Mouse (Mus musculus) liver, embryonic 14.5 days (tissue): ENCODE results near the gene Samd1. TPM values are rescaled to one million over a fixed set of nuclear protein-coding genes. Genes with fewer than 3 reads are reported as not detected.
A peak's percentile ranks its signal among the peaks of the same experiment; 100 is the strongest.

Experiments
- ATAC-seq: fragments of 200-750 bp; cut with Nextera tagmentation; 2 replicates; pipeline ENCODE4 v1.8.0; 2017; ENCODE audit warnings: moderate number of reproducible peaks, mild to moderate bottlenecking, moderate library complexity; ENCODE audit not compliant: insufficient read depth
- DNase-seq, 3 experiments: peaks; one replicate each; pipeline ENCODE4 v3.0.0-alpha.2; 2012 to 2013; ENCODE audit warnings: low read depth in 3 of 3, low spot score in 3 of 3
- H3K27ac ChIP-seq: fragments of 300-500 bp; sonication (generic); 2 replicates; pipeline ENCODE4 v1.5.1; 2014; ENCODE audit warnings: moderate library complexity, mild to moderate bottlenecking, control low read depth, inconsistent platforms
- H3K27me3 ChIP-seq: fragments of 300-500 bp; sonication (generic); 2 replicates; pipeline ENCODE4 v1.6.1; 2014; ENCODE audit warnings: mild to moderate bottlenecking, low read length, moderate library complexity; ENCODE audit not compliant: control insufficient read depth, insufficient read depth
- H3K36me3 ChIP-seq: fragments of 300-500 bp; sonication (generic); replicated peaks from 2 replicates; pipeline ENCODE4 v1.6.1; 2014; ENCODE audit warnings: low read depth; ENCODE audit not compliant: control insufficient read depth, insufficient read depth
- H3K4me1 ChIP-seq, 2 experiments: fragments of 200-500 bp in 1 of 2; fragments of 300-500 bp in 1 of 2; sonication (generic) in 1 of 2; replicated peaks; 2 replicates each; pipeline ENCODE4 v1.6.1; 2012 to 2014; ENCODE audit warnings: antibody characterized with exemption in 1 of 2, inconsistent platforms in 1 of 2, low read length in 1 of 2; ENCODE audit not compliant: control insufficient read depth in 2 of 2, insufficient read depth in 2 of 2
- H3K4me2 ChIP-seq: fragments of 300-500 bp; sonication (generic); 2 replicates; pipeline ENCODE4 v1.6.1; 2014; ENCODE audit warnings: low read depth, mild to moderate bottlenecking, control low read depth, moderate library complexity
- H3K4me3 ChIP-seq, 2 experiments: fragments of 200-500 bp in 1 of 2; fragments of 300-500 bp in 1 of 2; sonication (generic) in 1 of 2; 2 replicates each; pipeline ENCODE4 v1.5.1; 2012 to 2014; ENCODE audit warnings: low read depth in 2 of 2, low read length in 2 of 2, mild to moderate bottlenecking in 2 of 2, control low read depth in 1 of 2, inconsistent platforms in 1 of 2, moderate library complexity in 1 of 2; ENCODE audit not compliant: insufficient read depth in 1 of 2
- H3K9ac ChIP-seq: fragments of 300-500 bp; sonication (generic); replicated peaks from 2 replicates; pipeline ENCODE4 v1.6.1; 2014; ENCODE audit warnings: mild to moderate bottlenecking, control low read depth, moderate library complexity
- H3K9me3 ChIP-seq: fragments of 300-500 bp; sonication (generic); 2 replicates; pipeline ENCODE4 v1.6.1; 2016; ENCODE audit warnings: low read length, mixed read lengths; ENCODE audit not compliant: control insufficient read depth
- CTCF ChIP-seq: IDR thresholded peaks from 2 replicates; pipeline ENCODE4 v1.5.1; 2016; ENCODE audit warnings: antibody characterized with exemption, low read depth, control low read depth
- EP300 ChIP-seq: IDR thresholded peaks from 2 replicates; pipeline ENCODE4 v1.6.1; 2016; ENCODE audit warnings: antibody characterized with exemption, low read depth
- WGBS: fragments of 180-500 bp; shearing (Covaris S2); extraction: QIAGEN DNeasy Blood & Tissue Kit; methylation state at CpG from one replicate; pipeline ENCODE4 v1.1.7; 2014; ENCODE audit not compliant: insufficient replicate concordance; 5-methylcytosine and 5-hydroxymethylcytosine counted together
- polyA plus RNA-seq, 2 experiments: library from polyadenylated mRNA; depleted of rRNA in 1 of 2; stranded (reverse) in 1 of 2; unstranded in 1 of 2; fragments of >200 nt; fragmentation: Nextera tagmentation in 1 of 2; extraction: Ambion mirVana in 1 of 2; gene quantifications; 2 replicates each; pipeline versions ENCODE4 v1.2.1 to v1.2.3; 2012 to 2014

Samd1 gene
- polyA plus RNA-seq, 2 experiments = 9.3 to 34.5 TPM

- H3K4me2 ChIP-seq = peak overlapping the region; percentile 31
Measured at GRCm38 (mm10) chr8:83992488-83992887, 5.0 kb upstream of the Samd1 start.

GRCm38 (mm10) chr8:83994030-83994429, 3.4 kb upstream of the Samd1 start:
- Histone ChIP-seq H3K9ac (no peak overlapping the region), H3K27me3 (no peaks in the 10 kb centered on the region), H3K27ac (no peak overlapping the region), H3K4me2 (no peak overlapping the region), H3K9me3 (no peaks in the 10 kb centered on the region), H3K4me3 (no peak overlapping the region), H3K4me1 (peaks cover 19 to 26% of the 10 kb centered on the region in 2 experiments), H3K36me3 (no peaks in the 10 kb centered on the region; the same call in 1 of the 2 replicates)
- WGBS = 36% methylated on average over 3 of the region's 3 CpGs
- DNase-seq (no peak), ATAC-seq (no peak)
- no peak for TF ChIP-seq EP300
- no peak for TF ChIP-seq CTCF

More at GRCm38 (mm10) chr8:83992488-83992887, 5.0 kb upstream of the Samd1 start:
- WGBS = 14% methylated on average over 2 of the region's 2 CpGs
- no peak overlapping the region for H3K4me3 ChIP-seq
- peaks cover 16 to 26% of the 10 kb centered on the region in 2 experiments for H3K4me1 ChIP-seq
- no peaks in the 10 kb centered on the region for H3K9me3 ChIP-seq
- DNase-seq = peak in 1 of 3 experiments; percentile 60
- 0 out of 2 replicates have a peak overlapping the region, but pooled peaks have one; percentile 27 for H3K9ac ChIP-seq
- no peaks in the 10 kb centered on the region for H3K27me3 ChIP-seq
- TF ChIP-seq EP300 (peak; percentile 67), CTCF (no peak)
- ATAC-seq = peak; percentile 21
- H3K27ac ChIP-seq = peak overlapping the region; percentile 4
- peaks cover 4% of the 10 kb centered on the region; the same call in 1 of the 2 replicates for H3K36me3 ChIP-seq

GRCm38 (mm10) chr8:83995973-83996372, 1.5 kb upstream of the Samd1 start:
- Histone ChIP-seq H3K27me3 (no peaks in the 10 kb centered on the region), H3K4me2 (peak overlapping the region; percentile 99), H3K27ac (peak overlapping the region; percentile 75; the same call in 1 of the 2 replicates), H3K9me3 (no peaks in the 10 kb centered on the region), H3K9ac (peak overlapping the region; percentile 91), H3K36me3 (peaks cover 17% of the 10 kb centered on the region), H3K4me1 (peaks cover 19 to 31% of the 10 kb centered on the region in 2 experiments), H3K4me3 (peak overlapping the region in 1 of 2 experiments; percentile 89; a peak in 2 of 4 replicates)
- no peak for ATAC-seq
- WGBS = 35% methylated on average over 12 of the region's 12 CpGs
- no peak for TF ChIP-seq EP300
- TF ChIP-seq CTCF = no peak
- DNase-seq = no peak

GRCm38 (mm10) chr8:83996567-83997505, 636 bp upstream of the Samd1 start:
- H3K27me3 ChIP-seq = no peaks in the 10 kb centered on the region
- no peaks in the 10 kb centered on the region for H3K9me3 ChIP-seq
- peaks cover 17 to 25% of the 10 kb centered on the region in 2 experiments for H3K4me1 ChIP-seq
- WGBS = 1% methylated on average over 73 of the region's 103 CpGs
- DNase-seq (peak; percentile 76 to 79 (median 78)), ATAC-seq (peak; percentile 87)
- TF ChIP-seq EP300 (peak; percentile 16; the same call in 1 of the 2 replicates), CTCF (no peak)
- H3K4me2 ChIP-seq = peak overlapping the region; percentile 99
- peak overlapping the region; percentile 75 for H3K27ac ChIP-seq
- peak overlapping the region; percentile 91 for H3K9ac ChIP-seq
- H3K4me3 ChIP-seq = peak overlapping the region; percentile 85 to 89
- H3K36me3 ChIP-seq = peaks cover 25% of the 10 kb centered on the region
